Mouse (Mus musculus): ENCODE data around the gene Dpp6.

The Dpp6 gene

GRCm38 (mm10) chr5:26816975-26817941, at the start of gene Dpp6:
TSS of gene Dpp6 (plus strand) at chr5:26817203.
- DNase-seq (ENCODE audit: low spot score) = no peak

- DNase-seq (ENCODE audit: low spot score) = no peak
These were observed 33.0 kb upstream of the Dpp6 start for GRCm38 (mm10) chr5:26783955-26784354.

GRCm38 (mm10) chr5:26795524-26795923, 21.5 kb upstream of the Dpp6 start:
- DNase-seq (ENCODE audit: low spot score) = no peak

GRCm38 (mm10) chr5:26835972-26836371, 19.0 kb downstream of the Dpp6 start:
- DNase-seq (ENCODE audit: low spot score) = no peak

DNA sequence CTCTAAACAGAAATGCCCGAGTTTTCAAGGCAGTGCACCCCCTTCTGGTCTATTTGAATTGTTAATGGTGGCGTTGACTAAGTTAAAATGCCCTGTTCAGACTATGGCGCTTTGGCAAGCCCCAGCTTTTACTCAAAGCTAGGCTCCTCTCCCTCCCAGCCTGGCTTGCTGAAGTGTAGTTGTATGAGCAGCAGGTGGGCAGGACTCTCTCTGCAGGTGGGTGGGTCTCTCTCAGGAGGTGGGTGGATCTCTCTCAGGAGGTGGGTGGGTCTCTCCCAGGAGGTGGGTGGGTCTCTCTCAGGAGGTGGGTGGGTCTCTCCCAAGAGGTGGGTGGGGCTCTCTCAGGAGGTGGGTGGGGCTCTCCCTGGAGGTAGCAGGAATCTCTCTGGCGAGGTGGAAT, 24.1 kb downstream of the Dpp6 start:
- DNase-seq (ENCODE audit: low spot score) = no peak

DNA sequence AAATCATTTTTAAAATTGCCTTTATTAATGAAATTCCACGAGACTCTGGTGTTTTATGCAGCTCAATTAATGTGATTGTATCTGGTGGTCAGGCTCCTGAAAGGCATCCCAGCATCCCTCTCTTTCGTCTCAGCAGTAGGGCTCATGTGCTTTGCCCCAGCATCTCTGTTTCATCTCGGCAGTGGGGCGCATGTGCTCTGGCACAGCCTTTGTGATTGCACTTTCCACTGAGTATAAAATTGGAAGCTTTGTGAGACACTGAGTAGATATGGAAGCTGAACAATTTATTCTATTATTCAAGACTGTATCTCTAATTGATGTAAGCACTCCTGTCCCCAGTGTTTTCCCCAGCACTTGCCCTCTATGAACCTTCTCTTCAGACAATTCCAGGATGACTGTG, 37.7 kb downstream of the Dpp6 start:
- no peak for DNase-seq (ENCODE audit: low spot score)

DNA sequence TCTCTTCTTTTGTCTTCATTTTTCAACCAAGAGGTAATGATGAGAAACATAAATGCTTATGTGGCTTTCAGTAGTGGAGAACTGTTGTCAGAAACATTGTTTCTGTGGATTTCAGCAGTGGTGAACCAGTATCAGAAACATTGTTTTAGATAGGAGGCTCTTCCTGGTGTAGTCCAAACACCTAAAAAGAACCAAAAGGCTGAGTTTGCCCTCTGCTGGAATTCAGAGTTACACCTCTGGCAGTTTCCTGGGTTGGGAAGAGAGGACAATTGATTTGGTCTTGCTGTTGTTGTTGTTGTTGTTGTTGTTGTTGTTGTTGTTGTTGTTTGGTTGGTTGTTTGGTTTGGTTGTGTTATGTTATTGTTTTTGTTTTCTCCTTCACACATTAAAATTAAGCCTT, 58.4 kb downstream of the Dpp6 start:
- DNase-seq (ENCODE audit: low spot score) = no peak

- DNase-seq (ENCODE audit: low spot score) = no peak
These were observed 70.5 kb downstream of the Dpp6 start for GRCm38 (mm10) chr5:26887496-26887895.

DNA sequence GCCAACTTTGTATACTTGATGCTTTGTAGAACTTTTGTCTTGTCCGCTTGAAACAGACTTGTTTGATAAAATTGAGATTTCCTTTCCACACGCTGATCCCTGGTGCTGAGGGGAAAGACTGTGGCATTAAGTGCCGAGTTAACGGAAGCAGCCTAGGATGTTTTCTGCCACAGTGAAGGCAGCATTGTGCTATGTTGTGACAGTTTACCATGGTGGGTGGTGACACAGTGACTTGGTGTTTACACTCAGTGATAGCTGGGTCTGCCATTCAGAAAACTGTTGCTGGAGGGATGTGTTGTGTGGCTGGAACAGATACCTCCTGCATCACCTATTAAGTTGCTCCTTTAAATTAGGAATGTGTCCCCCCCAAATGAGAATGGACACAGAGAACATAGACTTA, 71.1 kb downstream of the Dpp6 start:
- DNase-seq (ENCODE audit: low spot score) = no peak

GRCm38 (mm10) chr5:26894346-26894745, 77.3 kb downstream of the Dpp6 start:
- no peak for DNase-seq (ENCODE audit: low spot score)

DNA sequence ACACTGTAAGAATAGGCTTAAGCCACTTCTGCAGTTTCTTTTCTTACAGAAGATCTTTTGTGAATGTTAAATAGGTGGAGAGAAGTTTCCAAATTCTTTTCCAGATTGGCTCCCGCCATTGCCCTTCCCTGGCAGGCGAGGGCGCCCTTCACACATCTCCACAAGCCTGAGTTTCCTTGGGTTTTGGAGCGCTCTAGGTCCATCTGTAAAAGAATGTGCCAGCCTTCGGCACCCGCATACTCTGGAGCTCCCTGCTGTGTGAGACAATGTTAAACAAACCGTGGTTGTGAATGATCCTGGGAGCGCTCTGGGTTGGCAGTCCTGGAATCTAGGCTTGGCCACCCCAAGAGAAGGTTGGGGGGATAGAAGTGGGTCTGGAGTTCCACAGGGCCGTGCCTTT, 86.8 kb downstream of the Dpp6 start:
- DNase-seq (ENCODE audit: low spot score) = no peak

DNA sequence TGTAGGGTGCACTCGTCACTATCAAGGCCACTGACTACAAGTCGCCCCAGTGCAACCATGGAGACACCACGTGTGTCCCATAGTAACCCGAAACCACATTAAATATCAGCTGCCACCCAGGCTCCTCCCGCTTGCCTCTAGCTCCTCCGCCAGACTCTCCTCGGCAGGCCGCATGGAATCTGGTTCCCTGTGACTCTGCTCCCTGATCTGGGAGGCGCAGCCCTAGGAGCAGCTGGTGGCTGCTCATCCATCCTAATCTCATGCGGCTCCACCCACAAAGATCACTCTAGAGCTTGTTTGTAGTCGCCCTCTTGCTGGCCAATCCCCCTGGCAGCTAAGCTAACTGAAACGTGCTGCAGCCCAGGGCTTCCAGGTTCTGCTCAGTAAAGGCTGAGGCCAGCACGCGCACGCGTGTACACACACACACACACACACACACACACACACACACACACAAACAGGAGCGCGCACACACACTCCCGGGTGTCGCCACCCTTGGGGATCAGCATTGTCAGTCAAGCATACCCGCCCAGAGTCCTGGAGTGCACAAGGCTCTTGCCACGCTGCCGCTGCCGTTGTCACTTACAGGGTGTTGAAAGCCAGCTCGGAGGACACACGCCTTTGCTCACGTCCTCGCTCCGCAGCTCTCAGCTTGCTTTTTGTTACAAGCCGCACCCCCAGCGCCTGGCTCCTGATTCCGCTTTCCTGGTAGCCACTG, 87.5 kb downstream of the Dpp6 start:
- no peak for DNase-seq (ENCODE audit: low spot score)

GRCm38 (mm10) chr5:26907151-26907550, 90.1 kb downstream of the Dpp6 start:
- no peak for DNase-seq (ENCODE audit: low spot score)

DNA sequence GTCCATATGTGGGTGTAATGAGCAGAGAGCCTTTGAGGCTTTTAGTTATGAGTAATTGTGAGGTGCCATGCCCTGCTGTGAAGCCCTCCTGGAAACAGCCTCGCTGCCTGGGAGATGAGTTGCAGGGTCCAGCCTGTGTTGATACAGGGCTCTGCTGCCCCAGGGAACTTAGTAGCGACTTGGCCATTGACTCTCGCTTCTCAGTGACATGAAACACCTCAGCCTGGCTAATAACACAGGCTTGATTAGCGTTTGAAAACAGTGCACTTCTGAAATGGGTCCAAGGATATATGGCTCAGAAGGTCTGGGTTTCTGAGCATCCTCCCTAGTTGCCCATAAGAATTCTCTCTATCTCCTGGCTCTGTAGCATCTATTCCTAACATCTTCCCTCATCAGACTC, 91.6 kb downstream of the Dpp6 start:
- DNase-seq (ENCODE audit: low spot score) = no peak

DNA sequence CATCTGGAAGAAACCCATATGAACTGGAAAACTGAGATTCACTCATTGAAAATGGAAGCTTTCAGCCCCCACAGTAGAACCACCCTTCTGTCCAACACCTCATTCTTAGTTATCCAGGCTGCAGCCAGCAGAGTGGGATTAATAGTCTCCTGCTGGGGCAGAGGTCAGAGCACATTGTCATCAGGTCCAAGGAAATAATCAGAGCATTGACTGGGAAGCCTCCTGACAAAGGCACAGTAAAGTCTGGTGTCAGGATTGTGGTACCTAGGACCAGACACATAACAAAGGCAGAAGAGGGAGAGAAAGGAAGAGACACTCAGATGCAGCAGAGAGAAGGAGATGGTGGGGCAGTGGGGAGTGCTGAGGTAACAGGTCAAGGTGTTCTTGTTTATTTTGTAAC, 93.3 kb downstream of the Dpp6 start:
- no peak for DNase-seq (ENCODE audit: low spot score)

- DNase-seq (ENCODE audit: low spot score) = no peak
These were observed 95.0 kb downstream of the Dpp6 start for GRCm38 (mm10) chr5:26911965-26912364.

GRCm38 (mm10) chr5:26918763-26919162, 101.8 kb downstream of the Dpp6 start:
- no peak for DNase-seq (ENCODE audit: low spot score)

DNA sequence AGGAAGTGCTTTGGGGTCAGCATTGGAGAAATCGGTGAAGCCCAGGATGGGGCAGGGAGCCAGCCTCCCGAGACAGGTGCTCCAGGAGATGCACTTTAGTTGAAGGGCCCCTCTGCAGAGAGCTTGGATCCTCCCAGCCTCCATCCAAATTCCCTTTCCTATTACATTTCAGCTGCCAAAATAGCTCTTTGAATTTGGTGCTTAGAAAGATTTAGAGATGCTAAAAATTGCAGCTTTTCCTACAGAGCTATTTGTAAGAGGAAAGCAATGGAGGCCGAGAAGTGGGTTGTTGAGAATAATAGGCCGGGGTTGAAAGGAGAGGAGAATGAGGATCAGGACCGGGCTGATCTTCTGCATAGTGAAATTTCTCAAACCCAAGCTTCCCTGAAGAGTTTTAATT, 107.5 kb downstream of the Dpp6 start:
- no peak for DNase-seq (ENCODE audit: low spot score)

DNA sequence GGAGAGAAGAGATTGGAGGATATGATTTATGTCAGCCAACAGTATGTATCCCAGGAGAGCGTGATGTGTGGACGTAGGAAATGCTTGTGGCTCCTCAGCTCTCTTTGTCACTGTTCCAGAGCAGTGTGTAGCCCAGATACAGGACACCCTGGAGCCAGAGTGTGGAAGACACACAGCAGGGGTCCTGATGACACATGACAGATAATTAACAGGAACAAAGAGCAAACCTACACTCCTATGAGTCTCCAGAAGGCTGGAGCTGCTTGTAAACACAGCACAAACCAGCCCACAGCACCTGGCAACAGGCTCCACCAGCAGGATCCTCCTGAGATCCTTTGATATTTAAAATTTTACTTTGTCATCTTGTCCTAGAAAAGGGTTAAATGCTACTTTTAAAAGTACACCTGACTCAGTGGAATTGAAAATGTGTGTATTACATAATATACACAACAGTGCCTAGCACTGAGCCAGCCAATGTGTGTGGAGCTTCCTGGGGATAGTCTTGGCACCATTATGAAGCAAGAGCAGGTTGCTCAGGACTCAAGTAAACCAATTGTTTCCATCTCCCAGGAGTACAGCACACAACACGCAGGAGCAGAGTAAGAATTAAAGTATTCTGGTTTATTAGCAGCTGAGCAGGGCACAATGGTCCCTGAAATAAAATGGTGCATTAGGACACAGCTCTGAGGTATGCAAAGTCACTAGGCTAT, 115.6 kb downstream of the Dpp6 start:
- DNase-seq (ENCODE audit: low spot score) = no peak

DNA sequence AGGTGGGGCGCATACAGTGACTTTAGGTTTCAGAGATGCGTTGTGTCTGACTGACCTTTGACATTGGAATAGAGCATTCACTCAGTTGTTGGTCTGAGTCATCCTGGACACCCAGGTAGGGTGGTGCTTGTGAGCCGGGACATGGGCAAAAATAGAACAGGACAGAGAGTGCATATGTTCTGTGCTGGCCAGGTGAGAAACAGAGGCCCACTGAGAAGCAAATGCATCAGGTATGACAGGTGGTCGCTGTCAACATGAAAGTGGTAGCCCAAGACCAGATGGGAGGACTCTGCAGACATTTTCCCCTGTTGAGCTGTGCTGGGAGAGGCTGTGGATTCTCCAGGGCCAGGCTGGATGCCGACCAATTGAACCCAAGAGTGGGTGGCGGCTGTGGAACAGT, 117.9 kb downstream of the Dpp6 start:
- DNase-seq (ENCODE audit: low spot score) = no peak

DNA sequence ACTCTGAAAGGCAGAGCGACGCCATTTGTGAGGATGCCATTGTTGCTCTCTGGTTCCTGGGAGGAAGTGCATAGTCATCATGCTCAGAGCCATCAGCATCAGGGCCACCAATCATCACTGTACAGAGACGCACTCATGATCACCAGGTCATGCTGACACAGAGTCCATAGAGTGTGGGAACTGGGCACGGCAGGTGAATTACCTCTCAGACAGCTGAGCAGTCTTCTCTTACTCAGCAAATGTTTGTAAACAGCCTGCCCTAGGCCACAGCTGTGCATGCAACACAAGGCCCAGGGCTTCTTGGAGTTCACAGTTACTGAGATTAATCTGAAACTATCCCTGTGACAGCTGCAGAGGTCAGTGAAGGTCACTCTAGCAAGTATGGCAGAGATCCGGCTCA, 124.5 kb downstream of the Dpp6 start:
- DNase-seq (ENCODE audit: low spot score) = no peak

DNA sequence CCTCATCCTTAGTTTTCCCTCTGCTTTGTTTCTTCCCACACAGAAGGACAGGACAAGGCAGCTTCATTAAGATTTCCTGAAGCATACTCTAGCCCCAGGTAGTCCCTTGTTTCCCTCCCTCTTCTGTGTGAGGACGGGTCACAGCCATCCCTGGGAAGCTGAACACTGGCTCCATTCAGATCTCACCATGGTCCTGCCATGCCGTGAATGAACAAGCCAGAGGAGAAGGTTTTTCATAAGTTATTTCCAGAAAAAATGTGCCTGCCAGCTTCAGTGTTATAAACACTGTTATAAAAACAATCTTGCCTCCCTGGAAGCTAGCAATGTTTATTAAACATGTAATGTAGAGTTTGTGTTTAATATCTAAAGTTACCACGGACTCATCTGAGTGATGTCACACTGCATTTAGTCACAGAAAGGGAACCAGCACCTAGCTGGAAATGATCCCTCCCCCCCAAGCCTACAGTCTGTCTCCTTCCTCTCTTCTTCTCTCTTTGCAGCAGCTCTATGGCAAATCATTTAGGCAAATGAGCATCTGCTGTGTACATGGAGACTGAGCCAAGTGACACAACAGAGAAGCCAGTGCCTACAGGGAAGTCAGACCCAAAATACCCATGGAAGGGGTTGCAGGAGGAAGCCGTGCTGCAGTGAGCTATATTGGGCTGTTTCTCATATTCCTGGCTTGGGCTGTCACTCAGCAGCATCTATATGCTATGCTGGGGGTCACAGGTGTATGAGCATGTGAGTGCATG, 128.3 kb downstream of the Dpp6 start:
- no peak for DNase-seq (ENCODE audit: low spot score)

All from urinary bladder, postnatal 10 days (tissue).